Mouse (Mus musculus) limb, embryonic 11.5 days (tissue): ENCODE measurements around the gene Sp3. TPM values are rescaled to one million over a fixed set of nuclear protein-coding genes. Genes with fewer than 3 reads are reported as not detected.

ENCODE experiments used
- ATAC-seq: fragments of 200-750 bp; cut with Nextera tagmentation; 2 replicates; pipeline ENCODE4 v1.8.0; 2017; ENCODE audit warnings: low read depth; ENCODE audit not compliant: insufficient number of reproducible peaks, low FRiP score, low TSS enrichment
- DNase-seq: peaks from one replicate; pipeline ENCODE4 v3.0.0-alpha.2; 2015; ENCODE audit warnings: low spot score
- H3K27ac ChIP-seq: fragments of 300-500 bp; sonication (generic); replicated peaks from 2 replicates; pipeline ENCODE4 v1.5.1; 2014; ENCODE audit warnings: low read depth, mild to moderate bottlenecking, low read length
- H3K27me3 ChIP-seq: fragments of 300-500 bp; sonication (generic); 2 replicates; pipeline ENCODE4 v1.6.1; 2014; ENCODE audit warnings: mild to moderate bottlenecking, low read length, mixed read lengths; ENCODE audit not compliant: control insufficient read depth, insufficient read depth
- H3K36me3 ChIP-seq: fragments of 300-500 bp; sonication (generic); 2 replicates; pipeline ENCODE4 v1.6.1; 2014; ENCODE audit warnings: mild to moderate bottlenecking, low read length, moderate library complexity, mixed read lengths; ENCODE audit not compliant: control insufficient read depth, insufficient read depth
- H3K4me1 ChIP-seq: fragments of 300-500 bp; sonication (generic); 2 replicates; pipeline ENCODE4 v1.6.1; 2014; ENCODE audit warnings: low read length, mixed read lengths; ENCODE audit not compliant: control insufficient read depth, insufficient read depth
- H3K4me2 ChIP-seq: fragments of 300-500 bp; sonication (generic); 2 replicates; pipeline ENCODE4 v1.6.1; 2014; ENCODE audit warnings: low read depth, mild to moderate bottlenecking, moderate library complexity; ENCODE audit not compliant: severe bottlenecking
- H3K4me3 ChIP-seq: fragments of 300-500 bp; sonication (generic); 2 replicates; pipeline ENCODE4 v1.5.1; 2014; ENCODE audit warnings: low read depth, low read length
- H3K9ac ChIP-seq: fragments of 300-500 bp; sonication (generic); 2 replicates; pipeline ENCODE4 v1.6.1; 2014; ENCODE audit warnings: mild to moderate bottlenecking, low read length
- H3K9me3 ChIP-seq: fragments of 300-500 bp; sonication (generic); 2 replicates; pipeline ENCODE4 v1.6.1; 2016; ENCODE audit warnings: low read length; ENCODE audit not compliant: control insufficient read depth
- WGBS: fragments of 180-500 bp; shearing (Covaris S2); extraction: QIAGEN DNeasy Blood & Tissue Kit; methylation state at CpG from one replicate; pipeline ENCODE4 v1.1.7; 2014; 5-methylcytosine and 5-hydroxymethylcytosine counted together
- polyA plus RNA-seq: library from polyadenylated mRNA; unstranded; fragments of >200 nt; fragmentation: Nextera tagmentation; extraction: Ambion mirVana; gene quantifications from 2 replicates; pipeline ENCODE4 v1.2.1, GENCODE M21; 2014

Gene Sp3
- polyA plus RNA-seq, 1 experiment from 2014 or later: 71.6 TPM

DNA sequence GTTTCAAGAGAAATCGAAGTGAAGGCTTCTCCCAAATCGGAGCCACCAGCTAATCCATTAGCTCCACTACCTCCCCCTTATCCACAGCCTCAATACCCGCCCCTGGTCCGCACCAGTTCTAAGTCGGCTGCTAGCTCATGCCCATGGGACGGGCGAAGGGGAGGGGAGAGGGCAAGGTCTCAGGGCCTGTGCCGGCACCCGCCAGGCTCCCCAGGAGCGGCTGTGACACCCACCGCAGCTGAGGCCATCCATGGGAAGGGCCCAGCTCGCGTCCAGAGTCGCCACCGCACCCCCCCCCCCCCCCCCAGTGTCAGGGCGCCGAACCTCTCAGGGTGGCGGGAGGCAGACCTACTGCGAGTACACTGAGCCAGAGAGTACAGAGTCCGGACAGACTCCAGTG, 32.4 kb upstream of the Sp3 start:
- ATAC-seq: no peak
- Histone ChIP-seq H3K4me1 (no peaks in the 10 kb centered on the region), H3K27ac (no peak overlapping the region), H3K27me3 (no peaks in the 10 kb centered on the region), H3K9ac (no peak overlapping the region), H3K9me3 (no peaks in the 10 kb centered on the region), H3K4me3 (no peak overlapping the region), H3K4me2 (no peak overlapping the region), H3K36me3 (no peaks in the 10 kb centered on the region)
- WGBS: 76% methylated on average over 17 of the region's 20 CpGs
- peak; percentile 45 for DNase-seq

DNA sequence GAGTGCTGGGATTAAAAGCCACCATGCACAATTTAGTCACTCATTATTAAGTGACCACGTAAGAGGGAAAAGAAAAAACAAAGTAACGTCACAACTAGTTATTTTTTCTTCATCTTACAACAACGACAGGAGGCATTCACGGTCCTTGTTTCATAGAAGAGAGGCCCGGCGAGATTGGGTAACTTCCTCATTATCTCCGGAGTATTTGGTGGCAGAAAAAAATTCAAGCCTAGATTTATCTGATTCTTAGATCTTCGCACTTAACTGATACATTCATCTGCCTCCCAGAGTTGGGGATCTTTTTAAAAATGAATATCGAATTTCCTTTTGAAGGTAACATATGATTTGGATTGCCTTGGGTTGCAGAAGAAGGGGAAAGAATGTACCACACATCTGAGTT, 27.2 kb upstream of the Sp3 start:
- DNase-seq (no peak), ATAC-seq (no peak)
- Histone ChIP-seq H3K9me3 (no peaks in the 10 kb centered on the region), H3K4me2 (no peak overlapping the region), H3K27ac (no peak overlapping the region), H3K36me3 (no peaks in the 10 kb centered on the region; the same call in 1 of the 2 replicates), H3K4me1 (peaks cover 10% of the 10 kb centered on the region), H3K4me3 (no peak overlapping the region), H3K27me3 (no peaks in the 10 kb centered on the region), H3K9ac (no peak overlapping the region)
- WGBS: 93% methylated on average over 9 of the region's 9 CpGs

DNA sequence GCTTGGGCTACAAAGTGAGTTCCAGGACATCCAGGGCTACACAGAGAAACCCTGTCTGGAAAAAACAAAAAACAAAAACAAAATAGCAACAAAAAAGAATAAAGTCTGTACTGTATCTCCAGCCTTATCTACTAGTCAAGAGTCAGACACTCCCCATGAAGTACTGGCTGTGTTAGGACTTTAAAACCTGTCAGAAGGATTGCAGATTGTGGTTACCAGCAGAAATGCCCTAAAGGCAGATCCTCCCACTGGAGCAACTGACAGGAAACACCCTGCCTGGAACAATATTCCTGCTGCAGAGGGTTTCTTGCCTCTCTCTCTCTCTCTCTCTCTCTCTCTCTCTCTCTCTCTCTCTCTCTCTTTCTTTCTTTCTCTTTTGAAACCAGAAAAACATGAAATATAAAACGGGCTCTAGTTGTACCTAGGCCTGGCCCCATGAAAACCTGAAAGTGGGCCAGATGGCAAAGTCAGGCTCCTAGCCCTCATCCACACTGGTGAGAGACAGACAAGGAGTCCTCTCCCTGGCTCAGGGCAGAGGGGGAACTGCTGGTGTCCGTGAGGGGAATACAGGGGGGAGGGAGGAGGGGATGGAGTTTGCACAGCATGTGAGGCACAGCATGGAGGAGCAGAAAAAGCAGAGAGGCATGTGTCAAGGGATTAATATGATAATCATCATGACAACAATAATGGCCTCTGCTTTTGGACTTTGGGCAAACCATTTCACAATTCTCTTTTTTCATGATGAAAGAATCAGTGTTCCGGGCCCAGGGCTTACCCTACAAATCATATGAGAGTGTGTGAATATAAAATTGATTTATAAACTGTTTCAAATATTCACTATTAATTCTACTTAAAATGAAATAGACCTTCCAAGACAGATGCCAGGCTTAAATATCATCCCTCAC, 25.6 kb upstream of the Sp3 start:
- H3K9me3 ChIP-seq: no peaks in the 10 kb centered on the region
- no peak overlapping the region for H3K4me3 ChIP-seq
- H3K36me3 ChIP-seq: no peaks in the 10 kb centered on the region; the same call in 1 of the 2 replicates
- no peaks in the 10 kb centered on the region for H3K27me3 ChIP-seq
- no peak overlapping the region for H3K4me2 ChIP-seq
- no peak overlapping the region for H3K9ac ChIP-seq
- 60% methylated on average over 3 of the region's 3 CpGs for WGBS
- no peak for DNase-seq
- ATAC-seq: no peak
- no peak overlapping the region for H3K27ac ChIP-seq
- H3K4me1 ChIP-seq: peaks cover 10% of the 10 kb centered on the region

DNA sequence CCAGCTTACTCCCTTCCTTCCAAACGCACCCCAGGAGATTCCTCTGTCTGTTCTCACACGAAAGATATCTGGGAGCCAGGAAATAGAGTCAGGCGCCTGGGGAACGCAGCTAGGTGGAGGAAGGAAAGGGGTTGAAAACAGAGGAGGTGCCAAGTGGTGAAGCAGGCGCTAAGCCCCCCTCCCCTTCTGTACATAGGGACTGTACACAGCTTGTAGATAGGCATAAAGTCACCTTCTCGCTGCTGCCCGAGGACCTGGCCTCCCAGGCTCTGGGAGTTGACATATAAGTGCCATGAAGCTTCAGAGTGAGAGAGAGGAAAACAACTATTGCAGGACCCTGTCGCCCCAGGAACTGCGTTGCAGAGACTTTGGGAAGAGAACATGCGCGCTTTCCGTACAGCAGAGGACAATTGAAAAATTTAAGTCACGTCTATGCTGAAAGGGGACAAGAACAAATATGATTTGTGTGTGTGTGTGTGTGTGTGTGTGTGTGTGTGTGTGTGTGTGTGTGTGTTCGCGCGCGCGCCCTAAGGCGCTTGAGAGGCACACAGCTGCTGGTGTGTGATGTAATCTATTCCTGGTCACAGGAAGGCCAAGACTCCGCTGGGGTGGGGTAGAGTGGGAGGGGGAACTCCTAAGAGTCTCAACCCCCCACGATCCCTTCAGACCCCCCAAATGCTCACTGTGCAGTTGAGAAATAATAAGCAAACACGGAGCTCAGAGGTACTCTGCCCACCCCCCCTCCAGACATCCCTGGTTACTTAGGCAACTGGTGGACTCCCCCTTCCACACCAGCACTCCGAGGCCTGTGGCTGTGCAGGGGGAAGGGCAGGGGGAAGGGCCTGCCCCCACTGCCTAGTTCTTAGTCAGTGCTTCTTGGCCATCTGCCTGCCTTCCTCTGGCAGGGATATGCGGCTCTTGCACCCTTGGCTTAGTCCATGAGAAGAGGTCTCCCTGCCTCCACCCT, 23.8 kb upstream of the Sp3 start:
- Histone ChIP-seq H3K4me3 (no peak overlapping the region), H3K4me1 (peaks cover 10% of the 10 kb centered on the region), H3K27ac (0 out of 2 replicates have a peak overlapping the region, but pooled peaks have one; percentile 2), H3K9ac (no peak overlapping the region), H3K36me3 (no peaks in the 10 kb centered on the region; the same call in 1 of the 2 replicates), H3K27me3 (no peaks in the 10 kb centered on the region), H3K4me2 (no peak overlapping the region), H3K9me3 (no peaks in the 10 kb centered on the region)
- ATAC-seq (peak; percentile 54; the same call in 1 of the 2 replicates), DNase-seq (peak; percentile 45)
- WGBS: 37% methylated on average over 24 of the region's 24 CpGs

DNA sequence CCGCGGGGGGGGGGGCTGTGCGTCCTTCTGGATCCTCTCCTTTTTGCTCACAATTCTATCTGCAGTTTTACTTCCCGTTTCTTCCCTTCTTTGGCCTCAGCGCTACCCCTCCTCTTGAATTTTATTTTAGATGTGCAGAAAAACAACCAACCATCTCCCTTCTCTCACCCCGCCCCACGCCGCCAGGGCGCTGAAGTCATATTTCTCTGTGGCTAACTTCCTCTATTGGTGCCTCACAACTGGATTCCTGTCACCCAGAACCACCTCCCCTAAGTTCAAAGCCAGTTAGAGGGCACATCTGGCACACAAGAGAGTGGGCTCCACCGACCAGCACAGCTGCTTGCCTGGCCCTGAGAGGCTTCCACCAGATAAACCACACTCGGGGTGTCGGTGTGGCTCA, 22.8 kb upstream of the Sp3 start:
- H3K27me3 ChIP-seq: no peaks in the 10 kb centered on the region
- H3K36me3 ChIP-seq: no peaks in the 10 kb centered on the region; the same call in 1 of the 2 replicates
- H3K4me1 ChIP-seq: peaks cover 10% of the 10 kb centered on the region
- no peak overlapping the region for H3K9ac ChIP-seq
- H3K27ac ChIP-seq: no peak overlapping the region
- ATAC-seq (no peak), DNase-seq (peak; percentile 41)
- H3K4me2 ChIP-seq: no peak overlapping the region
- H3K4me3 ChIP-seq: no peak overlapping the region
- no peaks in the 10 kb centered on the region for H3K9me3 ChIP-seq
- WGBS: 47% methylated on average over 10 of the region's 12 CpGs

DNA sequence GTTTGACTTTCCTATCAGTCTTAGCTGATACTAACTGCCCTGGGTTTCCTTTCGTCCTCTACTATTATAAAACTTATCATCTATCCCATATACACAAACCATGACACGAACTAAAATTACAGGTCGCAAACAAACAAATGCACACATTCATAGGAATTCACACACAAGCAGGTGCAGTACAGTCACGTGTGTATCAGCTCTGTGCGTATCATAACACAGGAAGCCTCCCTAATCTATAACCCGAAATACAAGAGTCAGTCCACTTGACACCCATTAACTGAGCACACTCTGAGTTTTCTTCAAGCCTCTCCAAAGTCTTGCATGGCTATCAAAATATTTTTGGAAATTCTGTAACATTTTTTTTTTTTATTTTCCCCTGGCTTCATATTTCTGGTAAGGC, 22.2 kb upstream of the Sp3 start:
- no peak overlapping the region for H3K4me2 ChIP-seq
- H3K9ac ChIP-seq: no peak overlapping the region
- H3K36me3 ChIP-seq: no peaks in the 10 kb centered on the region; the same call in 1 of the 2 replicates
- no peak overlapping the region for H3K4me3 ChIP-seq
- peaks cover 10% of the 10 kb centered on the region for H3K4me1 ChIP-seq
- 91% methylated on average over 6 of the region's 6 CpGs for WGBS
- H3K27me3 ChIP-seq: no peaks in the 10 kb centered on the region
- ATAC-seq: no peak
- H3K9me3 ChIP-seq: no peaks in the 10 kb centered on the region
- no peak overlapping the region for H3K27ac ChIP-seq
- no peak for DNase-seq

DNA sequence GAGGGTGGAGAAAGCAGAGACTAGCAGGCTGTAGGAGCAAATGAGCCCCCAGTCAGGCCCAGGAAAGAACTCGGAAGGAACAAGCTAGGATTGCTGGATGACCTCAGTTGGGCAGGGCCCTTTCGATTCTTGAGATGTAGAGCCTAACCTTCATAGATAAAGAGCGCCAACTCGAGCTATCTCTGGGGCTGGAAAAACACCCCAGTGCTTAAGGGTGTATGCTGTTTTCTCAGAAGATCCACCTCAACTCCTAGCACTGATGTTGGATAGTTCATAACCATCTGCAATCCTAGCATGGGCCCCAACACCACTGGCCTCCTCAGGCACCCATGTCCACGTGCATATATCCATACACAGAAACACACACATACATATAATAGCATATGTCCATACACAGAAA, 21.7 kb upstream of the Sp3 start:
- H3K4me2 ChIP-seq: no peak overlapping the region

DNA sequence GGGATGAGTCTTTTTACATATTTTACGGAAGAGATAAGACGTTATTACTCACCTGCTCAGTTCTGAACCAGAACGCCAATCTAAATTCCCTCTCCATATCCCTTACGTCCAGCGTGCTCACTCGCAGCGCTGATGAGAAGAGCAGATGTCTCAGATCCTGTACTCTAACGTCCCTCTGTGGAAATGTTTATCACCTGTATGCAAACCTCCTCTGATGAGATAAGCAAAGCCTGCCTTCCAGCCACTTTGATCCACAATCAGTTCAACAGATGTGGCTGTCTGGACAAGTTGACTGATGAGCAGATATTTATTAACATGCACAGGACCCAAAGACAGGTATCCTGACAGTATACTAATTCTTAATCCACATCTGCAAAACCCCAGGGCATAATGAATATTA, 19.9 kb upstream of the Sp3 start:
- DNase-seq: no peak
- Histone ChIP-seq H3K27me3 (no peaks in the 10 kb centered on the region), H3K9ac (no peak overlapping the region), H3K27ac (no peak overlapping the region), H3K4me3 (no peak overlapping the region), H3K4me1 (peaks cover 10% of the 10 kb centered on the region), H3K9me3 (no peaks in the 10 kb centered on the region), H3K36me3 (no peaks in the 10 kb centered on the region; the same call in 1 of the 2 replicates), H3K4me2 (no peak overlapping the region)
- WGBS: 62% methylated on average over 8 of the region's 8 CpGs
- ATAC-seq: no peak

More for the DNA sequence above, 21.7 kb upstream of the Sp3 start:
- Histone ChIP-seq H3K36me3 (no peaks in the 10 kb centered on the region; the same call in 1 of the 2 replicates), H3K27me3 (no peaks in the 10 kb centered on the region), H3K4me1 (peaks cover 10% of the 10 kb centered on the region), H3K9ac (no peak overlapping the region), H3K9me3 (no peaks in the 10 kb centered on the region), H3K27ac (no peak overlapping the region), H3K4me3 (no peak overlapping the region)
- 87% methylated on average over 5 of the region's 5 CpGs for WGBS
- ATAC-seq (no peak), DNase-seq (no peak)
